Mouse (Mus musculus): ENCODE results near the gene Spsb3. TPM values are rescaled to one million over a fixed set of nuclear protein-coding genes. Genes with fewer than 3 reads are reported as not detected.

The Spsb3 gene
- polyA plus RNA-seq, 1 experiment: 10.5 TPM

DNA sequence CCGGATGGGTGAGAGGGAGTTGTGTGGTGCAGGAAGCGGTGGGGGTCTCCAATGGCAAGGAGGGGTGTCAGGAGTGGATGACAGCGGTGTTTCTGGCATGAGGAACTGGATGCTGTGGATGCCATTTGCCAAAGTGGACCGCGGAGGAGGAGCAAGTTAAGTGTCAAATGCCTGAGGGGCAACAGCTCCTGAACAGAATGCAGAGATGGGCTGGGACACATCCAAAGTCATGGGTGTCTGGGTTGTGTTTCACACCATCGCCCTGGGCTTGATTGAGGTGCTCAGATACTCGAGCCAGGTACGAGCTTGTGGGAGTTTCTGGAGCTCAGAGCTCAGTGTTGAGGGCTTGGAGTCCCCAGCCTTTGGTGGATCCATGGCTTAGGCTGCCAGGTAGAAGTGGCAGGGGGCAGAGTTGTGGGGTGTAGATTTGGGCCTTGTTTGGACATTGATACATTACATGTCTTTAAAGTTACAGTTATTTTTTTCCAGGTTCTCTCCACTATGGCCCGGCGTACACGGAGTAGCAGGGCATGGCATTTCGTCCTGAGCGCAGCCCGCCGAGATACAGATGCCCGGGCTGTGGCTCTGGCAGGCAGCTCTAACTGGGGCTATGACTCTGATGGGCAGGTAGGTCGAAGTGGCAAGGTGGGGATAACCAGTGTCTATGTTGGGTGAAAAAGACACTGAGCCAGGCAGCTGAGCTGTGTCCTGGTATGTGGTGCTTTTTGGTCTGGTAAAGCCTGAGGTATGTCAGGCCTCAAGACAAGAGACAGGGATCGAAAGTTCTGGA lies 1.0 kb downstream of the Spsb3 start:
- H3K36me3 ChIP-seq (ENCODE audit: control insufficient read depth, insufficient read depth, low read length, poor library complexity, severe bottlenecking): 0 out of 2 replicates have a peak, but pooled peaks cover 3% of the 10 kb centered on the region
- H3K27ac ChIP-seq (ENCODE audit: insufficient read depth, low read length): no peak overlapping the region

DNA sequence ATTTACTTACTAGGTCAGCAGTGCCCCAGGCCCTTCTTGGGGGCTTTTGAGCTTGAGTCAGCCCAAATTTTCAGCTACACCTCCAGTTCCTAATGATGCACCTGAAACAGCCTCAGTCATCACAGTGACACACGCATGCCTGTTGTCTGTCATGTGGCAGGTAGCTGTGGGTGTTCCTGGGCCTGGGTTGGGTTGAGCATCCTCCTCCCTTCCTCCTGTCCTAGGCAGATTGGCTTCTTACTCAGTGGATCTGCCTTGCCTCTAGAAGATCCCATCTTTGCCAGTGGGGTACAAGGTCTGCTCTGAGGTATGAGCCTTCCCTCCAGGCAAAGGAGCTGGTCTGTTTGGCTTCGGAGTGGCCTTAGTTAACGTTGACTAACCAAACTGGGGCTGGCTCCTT lies 2.4 kb downstream of the Spsb3 start:
- Histone ChIP-seq H3K27ac (ENCODE audit: insufficient read depth, low read length) (no peak overlapping the region), H3K4me1 (ENCODE audit: control insufficient read depth, insufficient read depth, low read length) (no peaks in the 10 kb centered on the region), H3K9me3 (replicated peaks; ENCODE audit: control insufficient read depth, insufficient read depth, low read length, poor library complexity, severe bottlenecking) (no peaks in the 10 kb centered on the region), H3K27me3 (ENCODE audit: control insufficient read depth, insufficient read depth, low read length, poor library complexity, severe bottlenecking) (no peaks in the 10 kb centered on the region), H3K36me3 (ENCODE audit: control insufficient read depth, insufficient read depth, low read length, poor library complexity, severe bottlenecking) (no peaks in the 10 kb centered on the region), H3K9ac (ENCODE audit: low read depth, poor library complexity, severe bottlenecking) (no peak overlapping the region), H3K4me3 (ENCODE audit: low read depth, low read length) (no peak overlapping the region)
- TF ChIP-seq CTCF (IDR thresholded peaks at IDR 0.05; ENCODE audit: low read depth, low read length) (no peak), POLR2A (IDR thresholded peaks at IDR 0.05; ENCODE audit: insufficient read depth, low read length) (no peak), EP300 (IDR thresholded peaks at IDR 0.05; ENCODE audit: insufficient read depth, low read depth, low read length) (no peak)

More for the DNA sequence above, 1.0 kb downstream of the Spsb3 start:
- TF ChIP-seq EP300 (IDR thresholded peaks at IDR 0.05; ENCODE audit: insufficient read depth, low read depth, low read length): no peak
- no peak for TF ChIP-seq POLR2A (IDR thresholded peaks at IDR 0.05; ENCODE audit: insufficient read depth, low read length)
- no peak for TF ChIP-seq CTCF (IDR thresholded peaks at IDR 0.05; ENCODE audit: low read depth, low read length)
- Histone ChIP-seq H3K9me3 (replicated peaks; ENCODE audit: control insufficient read depth, insufficient read depth, low read length, poor library complexity, severe bottlenecking) (no peaks in the 10 kb centered on the region), H3K4me1 (ENCODE audit: control insufficient read depth, insufficient read depth, low read length) (no peaks in the 10 kb centered on the region), H3K27me3 (ENCODE audit: control insufficient read depth, insufficient read depth, low read length, poor library complexity, severe bottlenecking) (no peaks in the 10 kb centered on the region), H3K4me3 (ENCODE audit: low read depth, low read length) (peak overlapping the region; percentile 91), H3K9ac (ENCODE audit: low read depth, poor library complexity, severe bottlenecking) (peak overlapping the region; percentile 85)

DNA sequence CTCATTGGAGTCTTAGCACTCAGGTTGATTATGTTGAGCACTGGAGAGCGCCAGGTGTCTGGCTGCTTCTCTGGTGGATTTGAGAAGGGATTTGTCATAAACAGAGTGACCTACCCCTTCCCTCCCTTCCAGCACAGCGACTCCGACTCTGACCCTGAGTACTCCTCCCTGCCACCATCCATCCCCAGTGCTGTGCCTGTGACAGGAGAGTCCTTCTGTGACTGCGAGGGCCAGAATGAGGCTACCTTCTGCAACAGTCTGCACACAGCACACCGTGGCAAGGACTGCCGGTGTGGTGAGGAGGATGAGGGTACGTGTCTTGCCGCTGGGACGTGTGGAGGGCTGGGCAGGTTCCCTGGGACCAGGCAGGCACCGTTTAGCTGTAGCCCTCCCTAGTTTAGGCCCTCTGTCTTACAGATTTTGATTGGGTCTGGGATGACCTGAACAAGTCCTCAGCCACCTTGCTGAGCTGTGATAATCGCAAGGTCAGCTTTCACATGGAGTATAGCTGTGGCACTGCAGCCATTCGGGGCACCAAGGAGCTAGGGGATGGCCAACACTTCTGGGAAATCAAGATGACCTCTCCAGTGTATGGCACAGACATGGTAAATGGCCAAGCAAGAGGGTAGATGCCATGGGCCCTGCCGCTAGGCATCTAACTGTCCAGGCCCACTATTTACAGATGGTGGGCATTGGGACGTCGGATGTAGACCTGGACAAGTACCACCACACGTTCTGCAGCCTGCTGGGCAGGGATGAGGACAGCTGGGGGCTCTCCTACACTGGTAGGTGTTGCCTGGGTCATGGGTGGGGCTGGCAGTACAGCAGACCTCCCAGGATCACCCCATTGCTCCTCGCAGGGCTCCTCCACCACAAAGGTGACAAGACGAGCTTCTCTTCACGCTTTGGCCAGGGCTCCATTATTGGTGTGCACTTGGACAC lies 4.0 kb downstream of the Spsb3 start:
- H3K27ac ChIP-seq (ENCODE audit: insufficient read depth, low read length): no peak overlapping the region
- H3K27me3 ChIP-seq (ENCODE audit: control insufficient read depth, insufficient read depth, low read length, poor library complexity, severe bottlenecking): no peaks in the 10 kb centered on the region
- no peaks in the 10 kb centered on the region for H3K36me3 ChIP-seq (ENCODE audit: control insufficient read depth, insufficient read depth, low read length, poor library complexity, severe bottlenecking)
- TF ChIP-seq EP300 (IDR thresholded peaks at IDR 0.05; ENCODE audit: insufficient read depth, low read depth, low read length) (no peak), CTCF (IDR thresholded peaks at IDR 0.05; ENCODE audit: low read depth, low read length) (no peak), POLR2A (IDR thresholded peaks at IDR 0.05; ENCODE audit: insufficient read depth, low read length) (no peak)
- H3K4me3 ChIP-seq (ENCODE audit: low read depth, low read length): no peak overlapping the region
- no peaks in the 10 kb centered on the region for H3K4me1 ChIP-seq (ENCODE audit: control insufficient read depth, insufficient read depth, low read length)
- H3K9me3 ChIP-seq (replicated peaks; ENCODE audit: control insufficient read depth, insufficient read depth, low read length, poor library complexity, severe bottlenecking): no peaks in the 10 kb centered on the region
- H3K9ac ChIP-seq (ENCODE audit: low read depth, poor library complexity, severe bottlenecking): no peak overlapping the region

DNA sequence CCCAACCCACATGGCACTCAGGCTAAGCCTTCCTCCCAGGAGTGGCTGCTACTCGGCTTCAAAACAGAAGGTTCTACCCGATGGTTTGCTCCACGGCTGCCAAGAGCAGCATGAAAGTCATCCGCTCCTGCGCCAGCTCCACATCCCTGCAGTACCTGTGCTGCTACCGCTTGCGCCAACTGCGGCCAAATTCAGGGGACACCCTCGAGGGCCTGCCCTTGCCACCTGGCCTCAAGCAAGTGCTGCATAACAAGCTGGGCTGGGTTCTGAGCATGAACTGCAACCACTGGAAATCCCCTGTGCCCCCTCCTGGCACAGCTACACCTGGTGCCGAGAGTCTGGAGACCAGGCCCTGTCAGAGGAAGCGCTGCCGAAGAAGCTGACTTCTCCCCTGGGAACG lies 4.9 kb downstream of the Spsb3 start:
- no peaks in the 10 kb centered on the region for H3K27me3 ChIP-seq (ENCODE audit: control insufficient read depth, insufficient read depth, low read length, poor library complexity, severe bottlenecking)
- H3K9ac ChIP-seq (ENCODE audit: low read depth, poor library complexity, severe bottlenecking): no peak overlapping the region
- no peak overlapping the region for H3K27ac ChIP-seq (ENCODE audit: insufficient read depth, low read length)
- H3K4me3 ChIP-seq (ENCODE audit: low read depth, low read length): no peak overlapping the region
- no peaks in the 10 kb centered on the region for H3K36me3 ChIP-seq (ENCODE audit: control insufficient read depth, insufficient read depth, low read length, poor library complexity, severe bottlenecking)
- no peak for TF ChIP-seq POLR2A (IDR thresholded peaks at IDR 0.05; ENCODE audit: insufficient read depth, low read length)
- no peak for TF ChIP-seq CTCF (IDR thresholded peaks at IDR 0.05; ENCODE audit: low read depth, low read length)
- no peak for TF ChIP-seq EP300 (IDR thresholded peaks at IDR 0.05; ENCODE audit: insufficient read depth, low read depth, low read length)
- no peaks in the 10 kb centered on the region for H3K4me1 ChIP-seq (ENCODE audit: control insufficient read depth, insufficient read depth, low read length)
- no peaks in the 10 kb centered on the region for H3K9me3 ChIP-seq (replicated peaks; ENCODE audit: control insufficient read depth, insufficient read depth, low read length, poor library complexity, severe bottlenecking)

DNA sequence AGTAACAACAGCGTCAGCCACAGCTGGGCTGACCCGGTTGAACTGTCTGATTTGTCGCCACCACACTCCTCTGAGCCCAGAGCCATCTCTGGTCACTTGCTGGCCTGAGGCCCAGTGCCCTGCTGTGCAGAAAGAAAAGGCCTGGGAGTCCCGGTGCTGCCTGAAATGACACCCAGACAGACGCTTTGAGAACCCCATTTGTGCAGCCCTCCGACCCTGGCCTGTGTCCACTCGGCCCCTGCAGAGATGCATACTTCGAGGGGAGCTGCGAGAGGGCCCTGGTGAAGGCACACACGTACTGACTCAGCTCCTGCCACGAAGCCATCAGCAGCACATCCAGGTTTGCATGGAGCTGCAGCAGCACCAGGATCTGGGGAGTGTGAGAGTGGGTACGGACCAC lies 6.3 kb downstream of the Spsb3 start:
- Histone ChIP-seq H3K4me3 (ENCODE audit: low read depth, low read length) (no peak overlapping the region), H3K4me1 (ENCODE audit: control insufficient read depth, insufficient read depth, low read length) (no peaks in the 10 kb centered on the region), H3K27ac (ENCODE audit: insufficient read depth, low read length) (no peak overlapping the region), H3K9me3 (replicated peaks; ENCODE audit: control insufficient read depth, insufficient read depth, low read length, poor library complexity, severe bottlenecking) (no peaks in the 10 kb centered on the region), H3K36me3 (ENCODE audit: control insufficient read depth, insufficient read depth, low read length, poor library complexity, severe bottlenecking) (no peaks in the 10 kb centered on the region), H3K27me3 (ENCODE audit: control insufficient read depth, insufficient read depth, low read length, poor library complexity, severe bottlenecking) (no peaks in the 10 kb centered on the region), H3K9ac (ENCODE audit: low read depth, poor library complexity, severe bottlenecking) (no peak overlapping the region)
- TF ChIP-seq EP300 (IDR thresholded peaks at IDR 0.05; ENCODE audit: insufficient read depth, low read depth, low read length): no peak
- no peak for TF ChIP-seq CTCF (IDR thresholded peaks at IDR 0.05; ENCODE audit: low read depth, low read length)
